Mouse (Mus musculus): ENCODE measurements around the gene Cep135.

Cep135 gene

DNA sequence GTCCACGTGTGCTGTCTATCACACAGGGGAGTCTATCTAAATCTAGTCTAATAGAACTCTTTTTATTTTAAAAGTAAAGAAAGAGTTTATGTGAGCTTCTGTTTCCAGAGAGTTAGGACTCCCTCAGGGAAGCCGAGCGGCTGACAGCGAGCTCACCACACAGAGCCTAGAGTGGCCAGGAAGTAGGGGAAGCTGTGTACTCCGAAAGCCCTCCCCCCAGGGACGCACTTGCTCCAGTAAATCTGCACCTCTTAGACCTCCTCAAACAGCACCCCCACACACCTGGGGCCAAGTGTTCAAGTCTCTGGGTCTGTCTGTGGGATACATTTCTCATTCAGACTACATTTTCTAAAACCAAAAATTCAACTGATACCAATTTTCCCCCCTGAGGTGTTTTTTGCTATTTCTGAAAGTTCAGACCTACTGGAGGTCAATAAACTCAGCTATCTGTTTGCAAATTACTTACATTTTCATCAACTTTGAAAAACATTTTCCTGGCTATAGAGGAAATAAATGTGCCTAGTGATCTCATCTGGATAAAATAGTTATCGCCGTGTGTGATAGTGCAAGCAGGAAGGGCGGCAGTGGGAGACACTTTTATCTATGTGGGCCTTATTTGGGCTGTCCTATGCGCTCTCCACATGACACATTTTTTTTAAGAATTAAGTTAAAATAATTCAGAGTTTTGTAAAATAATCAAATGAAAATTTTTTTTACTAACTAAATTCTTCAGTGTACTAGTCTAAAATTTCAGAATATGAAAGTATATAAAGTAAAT, 56.8 kb downstream of the Cep135 start:
- DNase-seq (ENCODE audit: low read depth, low spot score) = no peak

GRCm38 (mm10) chr5:76649897-76650296, 61.4 kb downstream of the Cep135 start:
- no peak for DNase-seq (ENCODE audit: low read depth, low spot score)

DNA sequence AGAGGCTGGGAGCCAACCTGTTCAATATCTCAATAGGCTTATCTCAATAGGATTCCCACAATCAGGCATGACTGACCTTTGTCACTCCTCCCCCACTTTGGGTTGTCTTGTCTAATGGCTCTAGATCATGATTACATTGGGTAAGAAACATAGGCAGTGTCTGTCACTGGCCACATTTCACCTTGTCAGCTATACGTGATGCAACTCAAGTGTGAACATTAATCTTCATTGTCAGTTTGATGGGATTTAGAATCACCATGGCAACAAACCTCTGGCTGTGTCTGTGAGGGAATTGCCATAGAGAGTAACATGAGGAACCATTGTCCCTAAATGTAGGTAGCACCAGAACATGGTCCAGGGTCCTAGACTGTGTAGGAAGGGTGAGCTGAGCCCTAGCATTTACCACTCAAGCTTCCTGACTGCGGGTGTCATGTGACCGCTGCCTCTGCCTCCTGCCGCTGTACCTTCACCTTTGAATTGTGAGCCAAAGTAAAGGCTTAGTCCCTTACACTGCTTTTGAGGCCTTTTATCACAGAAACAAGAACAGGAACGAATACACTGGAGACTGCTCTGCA, 62.7 kb downstream of the Cep135 start:
- no peak for DNase-seq (ENCODE audit: low read depth, low spot score)

- DNase-seq (ENCODE audit: low read depth, low spot score) = no peak
These were observed 67.7 kb downstream of the Cep135 start, which contains the start of gene C530008M17Rik for GRCm38 (mm10) chr5:76656212-76656611. TSS of gene C530008M17Rik (plus strand) at chr5:76656512.

DNA sequence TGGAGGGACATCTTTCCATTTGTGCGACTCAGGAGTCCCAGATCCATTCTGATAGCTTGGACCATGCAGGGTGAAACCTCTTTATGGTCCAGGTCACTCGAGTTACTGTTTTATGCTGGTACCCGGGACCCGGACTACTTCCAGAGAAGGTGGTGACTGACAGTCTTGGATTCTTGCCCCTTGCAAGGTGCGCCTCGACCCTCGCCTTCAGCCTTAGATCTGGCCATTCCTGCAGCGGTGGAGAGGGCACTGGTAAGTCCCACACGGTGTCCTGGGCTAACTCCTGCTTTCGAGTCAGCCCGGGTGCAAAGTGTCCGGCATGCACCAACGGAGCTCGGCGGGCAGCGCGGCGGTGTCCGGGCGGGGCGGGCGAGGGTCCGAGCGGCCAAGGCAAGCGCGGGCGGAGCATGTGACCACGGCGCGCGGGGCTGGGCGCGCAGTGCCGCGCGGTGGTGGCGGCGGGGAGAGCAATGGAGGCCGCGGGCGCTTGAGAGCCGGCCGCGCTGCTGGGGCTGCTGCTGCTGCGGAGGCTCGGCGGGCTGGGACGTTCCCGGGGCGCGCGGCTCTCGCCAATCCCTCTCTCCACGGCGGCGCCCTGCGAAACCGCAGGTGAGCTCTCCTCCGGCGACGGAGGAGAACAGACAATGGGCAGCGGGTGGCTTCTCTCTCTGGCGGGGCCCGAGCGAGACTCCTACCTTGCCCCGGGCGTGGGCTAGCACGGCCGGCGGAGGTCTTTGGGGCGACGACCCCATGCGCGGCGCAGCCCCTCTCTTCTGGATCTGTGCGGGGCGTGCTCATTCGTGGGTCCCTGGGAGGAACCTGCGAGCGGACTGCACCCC, 69.0 kb downstream of the Cep135 start:
- DNase-seq (ENCODE audit: low read depth, low spot score) = no peak

GRCm38 (mm10) chr5:76658084-76658934, 69.8 kb downstream of the Cep135 start:
- DNase-seq (ENCODE audit: low read depth, low spot score) = no peak

DNA sequence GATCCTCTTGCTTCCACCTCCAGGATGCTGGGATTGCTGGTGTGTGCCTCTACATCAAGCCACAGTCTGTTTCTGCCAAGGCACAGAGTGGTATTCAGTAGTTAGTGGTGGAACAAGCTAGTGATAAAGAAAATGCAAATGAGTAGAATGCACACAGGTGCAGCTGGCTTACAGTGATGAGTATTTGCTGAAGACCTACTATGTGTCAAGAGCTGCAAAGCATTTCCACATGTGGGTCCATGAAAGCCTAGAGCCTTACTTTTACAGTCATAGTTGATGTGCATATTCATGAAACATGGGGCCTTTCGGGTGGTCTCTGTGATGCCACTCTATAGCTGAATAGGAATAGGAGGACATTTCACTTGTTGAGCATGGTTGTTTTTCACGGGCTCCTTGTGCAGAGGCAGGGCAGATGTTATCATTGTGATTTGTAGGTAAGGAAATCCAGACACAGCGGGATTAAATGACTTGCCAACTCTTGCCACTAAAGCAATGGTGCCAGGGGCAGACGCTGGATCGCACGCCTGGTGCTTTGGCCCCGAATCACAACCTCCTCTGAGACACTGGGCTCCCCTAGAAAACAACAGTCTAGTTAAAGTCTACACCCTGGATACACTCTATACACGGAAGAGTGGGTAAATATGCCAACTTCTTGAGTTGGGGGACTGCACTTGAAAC, 71.6 kb downstream of the Cep135 start:
- DNase-seq (ENCODE audit: low read depth, low spot score) = no peak

- DNase-seq (ENCODE audit: low read depth, low spot score) = no peak
These were observed 72.8 kb downstream of the Cep135 start for GRCm38 (mm10) chr5:76661310-76661709.

DNA sequence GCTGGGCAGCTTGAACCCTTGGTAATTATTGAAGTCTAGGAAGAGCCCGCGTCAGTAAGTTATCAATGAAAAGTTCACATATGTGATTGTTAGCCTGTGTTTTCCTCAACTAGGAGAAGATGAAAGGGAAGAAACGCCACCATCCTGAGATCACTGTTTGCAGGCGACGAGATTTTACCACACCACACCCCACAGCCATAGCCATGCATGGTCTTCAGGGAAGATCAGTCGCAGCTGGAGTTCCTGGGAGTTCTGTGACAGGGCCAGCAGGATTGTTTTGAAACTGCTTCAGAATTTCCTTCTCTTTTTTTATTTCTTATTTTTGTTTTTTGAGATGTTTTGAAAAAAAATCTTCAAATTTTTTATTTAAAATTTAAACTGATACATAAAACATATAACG, 76.4 kb downstream of the Cep135 start:
- DNase-seq (ENCODE audit: low read depth, low spot score) = no peak

DNA sequence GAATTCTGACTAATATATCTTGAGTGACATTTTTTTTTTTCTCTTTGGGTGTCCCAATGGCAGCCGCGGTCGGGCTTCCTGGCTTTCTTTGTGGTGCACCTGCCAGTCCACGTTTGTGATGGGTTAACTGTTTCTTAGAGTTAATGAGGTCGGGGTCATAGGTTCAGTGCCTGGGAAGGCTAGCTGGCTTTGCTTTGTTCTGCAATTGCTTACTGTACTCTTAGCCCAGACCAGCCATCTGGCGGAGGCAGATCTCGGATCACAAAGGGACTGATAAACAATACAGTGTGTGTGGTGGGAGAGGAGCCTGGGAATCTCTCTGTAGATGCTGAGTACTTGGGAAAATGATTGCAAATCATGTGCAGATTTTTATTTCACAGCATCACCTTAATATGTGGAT, 76.9 kb downstream of the Cep135 start:
- no peak for DNase-seq (ENCODE audit: low read depth, low spot score)

DNA sequence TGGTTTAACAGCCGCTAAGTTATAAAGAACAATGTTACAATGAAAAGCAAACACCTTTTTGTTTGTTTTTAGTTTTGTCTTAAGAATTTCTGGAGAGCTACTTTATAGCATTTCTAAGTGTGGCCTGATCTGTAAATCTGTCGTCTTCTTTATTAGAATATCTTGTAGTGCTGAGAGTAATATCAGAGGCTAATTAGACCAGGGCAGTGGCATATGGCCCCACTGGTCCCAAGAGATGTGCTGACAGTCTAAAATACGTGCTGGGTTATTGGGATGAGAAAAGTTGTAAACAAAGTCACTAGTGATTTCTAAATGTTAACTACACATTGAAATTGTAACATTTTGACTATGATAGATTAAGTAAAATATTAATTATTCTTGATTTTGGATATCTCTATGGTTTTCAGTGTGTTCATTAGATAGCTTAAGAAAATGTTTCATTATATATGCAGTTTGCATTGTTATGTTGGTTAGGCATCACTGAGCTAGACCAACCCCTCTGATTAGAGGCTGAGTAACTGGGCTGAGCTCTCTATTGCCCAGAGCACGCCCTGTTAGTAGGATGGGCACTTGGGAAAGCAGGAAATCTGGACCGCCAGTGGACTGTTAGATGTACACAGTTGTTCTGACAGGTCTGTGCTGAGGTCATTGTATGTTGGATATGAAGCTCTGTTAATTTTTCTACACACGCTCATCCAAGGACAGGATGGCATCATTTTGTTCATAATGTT, 77.7 kb downstream of the Cep135 start:
- no peak for DNase-seq (ENCODE audit: low read depth, low spot score)

DNA sequence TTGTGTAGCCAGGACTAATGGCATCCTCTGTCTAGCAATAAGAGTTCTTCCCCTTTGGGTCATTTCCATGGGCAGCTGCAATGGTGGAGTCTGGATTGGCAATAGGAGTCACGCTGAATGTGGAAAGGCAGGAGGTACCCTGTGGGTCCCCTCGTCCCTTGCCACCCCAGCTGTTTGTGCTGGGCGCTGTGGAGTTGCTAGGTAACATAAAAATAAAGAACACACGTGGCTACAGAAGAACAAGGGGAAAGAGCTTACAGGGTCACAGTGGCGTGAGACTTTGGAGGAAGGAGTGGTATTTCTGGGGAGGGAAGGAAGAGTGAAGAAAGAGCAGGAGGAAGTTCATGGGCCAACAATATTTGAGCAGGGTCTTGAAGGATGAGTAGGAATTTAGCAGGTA, 79.6 kb downstream of the Cep135 start:
- no peak for DNase-seq (ENCODE audit: low read depth, low spot score)

DNA sequence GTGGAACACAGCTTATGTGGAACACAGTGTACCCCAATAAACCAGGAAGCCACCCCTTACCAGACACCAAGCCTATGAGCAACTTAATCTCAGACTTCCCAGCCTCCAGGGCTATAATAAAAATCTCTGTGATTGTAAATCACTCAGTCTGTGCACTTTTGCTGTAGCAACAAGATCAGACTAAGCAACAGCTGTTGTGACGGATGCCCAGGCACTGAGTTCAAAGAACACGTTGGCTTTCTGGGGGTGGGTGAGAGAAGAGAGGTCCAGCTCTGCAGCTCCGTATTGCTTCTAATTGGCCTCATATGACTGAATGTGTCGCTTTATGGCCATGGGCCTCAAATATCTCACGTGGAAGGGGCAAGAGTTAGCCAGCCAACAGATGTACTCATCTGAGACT, 80.0 kb downstream of the Cep135 start:
- DNase-seq (ENCODE audit: low read depth, low spot score) = no peak

- no peak for DNase-seq (ENCODE audit: low read depth, low spot score)
These were observed 81.7 kb downstream of the Cep135 start for GRCm38 (mm10) chr5:76670183-76670582.

DNA sequence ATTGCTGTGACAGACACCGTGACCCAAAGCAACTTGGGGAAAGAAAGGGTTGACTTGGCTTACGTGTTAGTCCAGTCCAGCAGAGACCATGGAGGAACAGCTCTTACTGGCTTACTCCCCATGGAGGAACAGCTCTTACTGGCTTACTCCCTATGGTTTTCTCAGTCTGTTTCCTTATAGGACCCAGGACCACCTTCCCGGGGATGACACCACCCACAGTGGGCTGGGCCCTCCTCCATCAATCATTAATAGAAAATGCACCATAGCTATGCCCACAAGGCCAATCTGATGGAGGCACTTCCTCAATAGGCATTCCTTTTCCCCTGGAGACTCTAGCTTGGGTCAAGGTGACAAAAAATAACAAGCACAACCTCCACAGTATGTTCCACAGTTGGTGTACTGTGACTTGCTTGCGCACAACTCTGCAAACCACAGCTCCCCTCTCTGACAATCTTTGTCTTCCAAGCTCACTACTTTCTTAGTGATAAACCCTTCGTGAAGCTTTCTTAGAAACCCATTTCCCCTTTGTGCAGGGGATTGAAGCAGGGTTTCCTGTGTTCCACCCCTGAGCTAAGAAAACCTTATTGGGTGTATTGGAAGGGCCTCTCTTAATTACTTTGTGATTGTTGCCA, 85.6 kb downstream of the Cep135 start:
- no peak for DNase-seq (ENCODE audit: low read depth, low spot score)

DNA sequence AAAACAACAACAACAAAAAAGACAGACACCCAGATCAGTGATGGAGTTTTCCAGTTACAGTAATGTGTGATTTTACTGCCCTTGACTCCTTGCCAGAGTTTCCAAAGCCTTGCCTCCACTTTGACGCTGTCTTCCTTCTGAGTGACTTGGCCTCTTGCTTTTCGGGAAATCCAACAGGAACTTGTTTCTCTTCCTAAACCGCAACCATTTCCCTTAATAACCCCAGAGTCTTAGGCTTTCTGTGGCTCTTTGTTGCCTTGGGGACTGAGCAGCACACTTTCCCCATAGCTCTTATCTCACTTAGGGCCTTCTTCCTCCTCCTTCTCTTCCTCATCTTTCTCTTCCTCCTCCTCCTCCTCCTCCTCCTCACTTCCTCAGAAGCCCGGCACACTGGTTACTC, 86.9 kb downstream of the Cep135 start:
- no peak for DNase-seq (ENCODE audit: low read depth, low spot score)

DNA sequence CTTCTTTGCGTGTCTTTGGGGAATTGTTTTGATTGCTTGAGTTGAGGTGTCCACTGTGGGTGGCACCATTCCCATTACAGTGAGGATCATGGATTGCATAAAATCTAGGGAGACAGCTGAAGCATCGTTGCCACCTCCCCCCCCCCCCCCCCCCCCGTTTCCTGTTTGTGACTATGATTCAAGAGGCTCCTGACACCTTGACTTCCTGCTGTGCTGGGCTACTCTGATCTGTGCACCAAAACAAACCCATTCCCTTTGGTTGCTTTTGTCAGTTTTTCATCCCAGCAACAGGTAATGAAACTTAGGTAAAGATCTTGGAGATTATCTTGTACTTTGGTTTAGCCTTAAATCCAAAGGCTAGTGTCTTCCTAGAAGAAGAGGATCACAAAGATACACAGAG, 92.5 kb downstream of the Cep135 start:
- DNase-seq (ENCODE audit: low read depth, low spot score) = no peak

DNA sequence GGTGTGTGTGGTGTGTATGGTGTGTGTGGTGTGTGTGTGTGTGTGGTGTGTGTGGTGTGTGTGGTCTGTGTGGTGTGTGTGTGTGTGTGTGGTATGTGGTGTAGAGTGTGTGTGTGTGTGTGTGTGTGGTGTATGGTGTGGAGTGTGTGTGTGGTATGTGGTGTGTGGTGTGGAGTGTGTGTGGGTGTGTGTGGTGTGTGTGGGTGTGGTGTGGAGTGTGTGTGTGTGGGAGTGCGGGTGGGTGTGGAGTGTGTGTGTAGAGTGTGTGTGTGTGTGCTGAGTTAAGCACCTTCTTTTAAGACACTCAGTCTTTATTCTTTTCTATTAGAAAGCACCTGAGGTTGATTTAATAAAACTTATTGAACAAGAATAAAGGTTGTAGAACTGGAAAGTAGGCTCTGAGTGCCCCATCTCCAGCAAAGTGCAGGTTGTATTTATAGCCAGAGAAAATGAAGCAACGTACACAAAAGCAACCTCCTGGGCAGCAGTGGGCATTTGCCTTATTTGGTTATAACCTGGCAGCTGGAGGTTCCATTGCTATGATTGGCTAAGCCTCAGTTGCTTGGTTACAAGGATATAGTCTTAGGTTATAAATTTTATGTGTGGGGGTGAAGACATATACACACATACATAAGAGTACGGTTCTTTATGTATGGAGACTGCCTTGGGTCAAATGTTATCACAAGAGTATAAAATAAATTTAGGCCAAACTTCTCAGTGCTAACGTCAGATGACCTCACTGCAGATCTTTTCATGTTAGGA, 93.6 kb downstream of the Cep135 start:
- DNase-seq (ENCODE audit: low read depth, low spot score) = no peak

GRCm38 (mm10) chr5:76683455-76683854, 95.0 kb downstream of the Cep135 start:
- no peak for DNase-seq (ENCODE audit: low read depth, low spot score)

Measured in 3T3-L1 (cell line).